Mouse (Mus musculus) telencephalon, adult 2 months (tissue): ENCODE measurements at regions not wholly inside any gene's neighbourhood (a gene's known extent, or its start where the extent isn't known, plus 50 kb on each side); places are given as distances from the start of the nearest gene placed in this dataset.

Experiments
- DNase-seq: peaks from one replicate; pipeline ENCODE4 v3.0.0-alpha.2; 2011; ENCODE audit warnings: low read depth, low spot score

GRCm38 (mm10) chr10:20780946-20781345, 56.1 kb upstream of the Pde7b start:
- DNase-seq = no peak

GRCm38 (mm10) chr10:20776640-20777413, 51.9 kb upstream of the Pde7b start:
- no peak for DNase-seq

DNA sequence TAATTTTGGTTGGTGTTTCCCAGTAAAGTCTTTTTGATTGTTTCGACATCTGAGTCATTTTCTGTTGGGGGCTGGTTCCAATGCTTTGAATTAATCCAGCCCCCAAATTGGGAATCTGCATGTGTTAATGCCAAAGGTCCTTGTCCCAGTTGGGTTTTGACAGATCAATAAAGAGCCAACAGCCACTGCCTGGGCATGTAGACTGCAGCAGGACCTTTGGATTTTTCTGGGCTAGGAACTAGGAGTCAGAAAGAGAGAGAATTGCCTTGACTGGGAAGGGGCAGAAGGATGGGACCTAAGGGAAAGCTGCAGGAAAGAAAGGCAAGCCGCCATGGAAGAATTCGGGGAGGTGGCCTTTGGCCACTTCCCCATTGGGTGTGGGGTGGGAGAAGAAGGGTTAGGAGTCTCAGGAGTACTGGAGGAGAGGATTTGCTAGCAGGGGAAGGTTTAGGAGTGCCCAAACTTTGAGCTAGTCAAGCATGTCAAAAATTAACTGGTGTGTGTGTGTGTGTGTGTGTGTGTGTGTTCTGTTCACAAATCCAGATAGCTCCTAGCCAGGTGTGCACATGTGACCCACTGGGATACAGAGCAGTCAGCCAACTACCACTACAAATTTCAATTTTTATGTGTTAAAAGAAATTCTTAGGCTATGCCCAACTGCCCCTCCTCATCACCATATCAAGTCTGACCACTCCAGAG, 51.0 kb upstream of the Pde7b start:
- no peak for DNase-seq
